Mouse (Mus musculus) MEL (cell line): ENCODE data around the gene Olfr1412.

Source experiments
- CTCF ChIP-seq, 3 experiments: IDR thresholded peaks in 2 of 3; conservative IDR thresholded peaks in 1 of 3; 2 replicates each; pipeline ENCODE4 v1.5.1; 2011 to 2012; ENCODE audit warnings: low read length in 3 of 3, low read depth in 2 of 3, mild to moderate bottlenecking in 2 of 3, improper control_type of control experiment in 1 of 3, inconsistent platforms in 1 of 3, mixed read lengths in 1 of 3, moderate library complexity in 1 of 3; ENCODE audit not compliant: control insufficient read depth in 1 of 3, insufficient read depth in 1 of 3, poor library complexity in 1 of 3, severe bottlenecking in 1 of 3
- ELF1 ChIP-seq: IDR thresholded peaks from 2 replicates; pipeline ENCODE4 v1.6.1; 2014; ENCODE audit warnings: low read depth, mild to moderate bottlenecking, inconsistent platforms, low read length, improper control_type of control experiment, moderate library complexity
- ETS1 ChIP-seq: IDR thresholded peaks from 2 replicates; pipeline ENCODE4 v1.6.1; 2012; ENCODE audit warnings: low read depth, mild to moderate bottlenecking, inconsistent platforms, low read length, improper control_type of control experiment, moderate library complexity
- MAZ ChIP-seq: IDR thresholded peaks from 2 replicates; pipeline ENCODE4 v1.6.1; 2012; ENCODE audit warnings: low read depth, mild to moderate bottlenecking, inconsistent platforms, low read length, improper control_type of control experiment
- RAD21 ChIP-seq: IDR thresholded peaks from 2 replicates; pipeline ENCODE4 v1.6.1; 2011; ENCODE audit warnings: mild to moderate bottlenecking, low read depth, low read length, improper control_type of control experiment
- TCF12 ChIP-seq: IDR thresholded peaks from 2 replicates; pipeline ENCODE4 v1.6.1; 2014; ENCODE audit warnings: low read depth, mild to moderate bottlenecking, inconsistent platforms, low read length, improper control_type of control experiment, moderate library complexity

GRCm38 (mm10) chr1:92611008-92611407, 25.4 kb downstream of the Olfr1412 start:
- TF ChIP-seq RAD21 (peak; percentile 97), MAZ (no peak), ELF1 (no peak), CTCF (IDR thresholded peaks at IDR 0.05 in 2 of 3, conservative IDR thresholded peaks at IDR 0.05 in 1 of 3; ENCODE audit: control insufficient read depth in 1 of 3, insufficient read depth in 1 of 3, low read depth in 2 of 3, low read length in 3 of 3, poor library complexity in 1 of 3, severe bottlenecking in 1 of 3) (peak; percentile 88 to 99 (median 94)), TCF12 (no peak), ETS1 (no peak)
